Mouse (Mus musculus) hindbrain, postnatal 0 days (tissue): ENCODE measurements at regions not wholly inside any gene's neighbourhood (a gene's known extent, or its start where the extent isn't known, plus 50 kb on each side); places are given as distances from the start of the nearest gene placed in this dataset.

Experiments used
- ATAC-seq: fragments of 200-750 bp; cut with Nextera tagmentation; 2 replicates; pipeline ENCODE4 v1.8.0; 2017; ENCODE audit warnings: mild to moderate bottlenecking, moderate TSS enrichment, moderate library complexity
- DNase-seq: peaks from one replicate; pipeline ENCODE4 v3.0.0-alpha.2; 2015; ENCODE audit warnings: low spot score
- H3K27ac ChIP-seq: fragments of 300-500 bp; sonication (generic); 2 replicates; pipeline ENCODE4 v1.5.1; 2014; ENCODE audit warnings: mild to moderate bottlenecking
- H3K27me3 ChIP-seq: fragments of 300-500 bp; sonication (generic); 2 replicates; pipeline ENCODE4 v1.6.1; 2014; ENCODE audit warnings: low read length, mixed read lengths; ENCODE audit not compliant: insufficient read depth
- H3K36me3 ChIP-seq: fragments of 300-500 bp; sonication (generic); 2 replicates; pipeline ENCODE4 v1.6.1; 2014; ENCODE audit warnings: low read length, mixed read lengths; ENCODE audit not compliant: insufficient read depth
- H3K4me1 ChIP-seq: fragments of 300-500 bp; sonication (generic); 2 replicates; pipeline ENCODE4 v1.6.1; 2014; ENCODE audit warnings: antibody characterized with exemption, low read length, mixed read lengths; ENCODE audit not compliant: insufficient read depth
- H3K4me2 ChIP-seq: fragments of 300-500 bp; sonication (generic); 2 replicates; pipeline ENCODE4 v1.6.1; 2014; ENCODE audit warnings: low read depth, mild to moderate bottlenecking, low read length, moderate library complexity, mixed read lengths
- H3K4me3 ChIP-seq: fragments of 300-500 bp; sonication (generic); 2 replicates; pipeline ENCODE4 v1.5.1; 2014; ENCODE audit warnings: low read length
- H3K9ac ChIP-seq: fragments of 300-500 bp; sonication (generic); replicated peaks from 2 replicates; pipeline ENCODE4 v1.6.1; 2014; ENCODE audit warnings: mild to moderate bottlenecking, low read length, moderate library complexity, mixed read lengths
- H3K9me3 ChIP-seq: fragments of 300-500 bp; sonication (generic); 2 replicates; pipeline ENCODE4 v1.6.1; 2016; ENCODE audit warnings: low read length, mixed read lengths
- CTCF ChIP-seq: IDR thresholded peaks from 2 replicates; pipeline ENCODE4 v1.5.1; 2016; ENCODE audit warnings: antibody characterized with exemption, control low read depth, low read depth
- WGBS: fragments of 180-500 bp; shearing (Covaris S2); extraction: QIAGEN DNeasy Blood & Tissue Kit; methylation state at CpG from one replicate; pipeline ENCODE4 v1.1.7; 2014; 5-methylcytosine and 5-hydroxymethylcytosine counted together

DNA sequence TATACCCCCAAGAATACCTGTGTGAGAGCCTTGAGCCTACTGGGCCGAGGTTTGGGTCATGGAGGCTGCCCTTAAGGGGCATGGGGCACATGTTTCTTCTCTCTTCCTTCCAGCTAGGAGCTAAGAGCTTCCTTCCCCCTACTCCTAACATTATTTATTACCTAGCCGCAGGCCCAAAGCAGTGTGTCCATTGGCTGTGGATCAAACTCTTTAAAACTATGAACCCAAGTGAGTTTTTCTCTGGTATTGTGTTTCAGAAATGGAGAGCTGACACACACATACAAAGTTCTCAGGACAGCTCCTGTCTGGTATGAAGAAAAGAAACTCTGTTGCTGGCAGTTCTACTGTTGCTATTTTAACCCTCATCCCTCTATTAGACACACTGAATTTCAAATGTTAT lies 279.9 kb downstream of the Tbc1d1 start:
- Histone ChIP-seq H3K4me2 (no peak overlapping the region), H3K36me3 (no peaks in the 10 kb centered on the region), H3K9me3 (no peaks in the 10 kb centered on the region), H3K9ac (no peak overlapping the region), H3K27me3 (no peaks in the 10 kb centered on the region), H3K27ac (no peak overlapping the region), H3K4me1 (no peaks in the 10 kb centered on the region), H3K4me3 (no peak overlapping the region)
- 81% methylated on average over 2 of the region's 2 CpGs for WGBS
- DNase-seq (no peak), ATAC-seq (no peak)
- no peak for TF ChIP-seq CTCF

DNA sequence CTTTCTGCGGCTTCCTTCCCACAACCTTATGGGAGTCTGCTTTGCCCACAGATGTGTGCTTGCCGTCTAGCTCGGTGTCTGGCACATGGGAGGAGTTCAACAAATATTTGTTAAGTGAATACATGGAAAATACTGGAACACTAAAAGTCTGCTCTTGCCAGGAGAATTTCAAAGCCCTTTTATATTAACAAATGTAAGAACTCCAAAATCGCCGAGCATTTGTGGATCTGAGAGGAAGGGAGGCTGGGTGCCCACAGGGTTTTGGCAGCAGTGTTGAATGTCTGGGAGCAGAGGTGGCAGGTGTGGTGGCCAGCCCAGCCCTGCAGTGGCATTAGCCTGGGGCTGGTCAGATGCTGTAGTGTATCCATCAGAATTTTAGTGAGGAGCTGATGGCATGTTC lies 281.6 kb downstream of the Tbc1d1 start:
- no peak for TF ChIP-seq CTCF
- Histone ChIP-seq H3K27ac (no peak overlapping the region), H3K4me2 (no peak overlapping the region), H3K9me3 (no peaks in the 10 kb centered on the region), H3K9ac (no peak overlapping the region), H3K4me3 (no peak overlapping the region), H3K27me3 (no peaks in the 10 kb centered on the region), H3K36me3 (no peaks in the 10 kb centered on the region), H3K4me1 (no peaks in the 10 kb centered on the region)
- no peak for DNase-seq
- ATAC-seq, result no peak
- 76% methylated on average over 5 of the region's 5 CpGs for WGBS

DNA sequence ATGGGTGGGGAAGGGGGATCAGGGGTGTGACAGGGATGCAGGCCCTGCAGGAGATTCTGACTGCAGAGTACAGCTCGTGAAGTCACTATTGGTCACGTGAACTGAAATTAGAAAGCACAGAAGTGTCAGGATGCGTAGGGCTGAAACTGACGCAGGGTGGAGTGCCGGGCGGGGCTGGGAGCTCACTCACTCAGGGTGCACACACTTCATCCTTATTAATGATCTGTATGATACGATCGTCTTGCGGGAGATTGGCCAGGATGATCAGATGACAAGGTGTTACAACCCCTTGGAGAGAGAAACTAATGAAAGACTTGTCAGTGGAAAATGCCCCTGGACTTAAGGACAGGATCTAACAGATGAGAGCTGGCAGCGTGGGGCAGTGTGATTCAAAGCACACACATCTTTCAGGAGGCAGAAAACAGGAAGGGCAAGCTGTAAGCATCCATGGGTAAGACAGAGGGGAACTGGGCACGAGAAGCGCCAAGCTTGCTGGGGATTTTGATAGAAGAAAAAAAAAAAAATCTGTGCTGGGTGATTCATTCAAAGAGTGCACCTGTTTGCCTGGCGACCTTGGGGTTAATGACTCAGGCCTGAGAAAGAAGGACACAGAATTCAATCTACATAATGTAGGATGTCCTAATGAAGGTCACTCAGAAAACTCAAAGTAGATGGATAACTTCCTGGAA lies 282.5 kb downstream of the Tbc1d1 start:
- no peak for TF ChIP-seq CTCF
- no peak for DNase-seq
- Histone ChIP-seq H3K27me3 (no peaks in the 10 kb centered on the region), H3K27ac (no peak overlapping the region), H3K4me1 (no peaks in the 10 kb centered on the region), H3K4me3 (no peak overlapping the region), H3K36me3 (no peaks in the 10 kb centered on the region), H3K9me3 (no peaks in the 10 kb centered on the region), H3K4me2 (no peak overlapping the region), H3K9ac (no peak overlapping the region)
- no peak for ATAC-seq
- WGBS, result 83% methylated on average over 13 of the region's 13 CpGs

DNA sequence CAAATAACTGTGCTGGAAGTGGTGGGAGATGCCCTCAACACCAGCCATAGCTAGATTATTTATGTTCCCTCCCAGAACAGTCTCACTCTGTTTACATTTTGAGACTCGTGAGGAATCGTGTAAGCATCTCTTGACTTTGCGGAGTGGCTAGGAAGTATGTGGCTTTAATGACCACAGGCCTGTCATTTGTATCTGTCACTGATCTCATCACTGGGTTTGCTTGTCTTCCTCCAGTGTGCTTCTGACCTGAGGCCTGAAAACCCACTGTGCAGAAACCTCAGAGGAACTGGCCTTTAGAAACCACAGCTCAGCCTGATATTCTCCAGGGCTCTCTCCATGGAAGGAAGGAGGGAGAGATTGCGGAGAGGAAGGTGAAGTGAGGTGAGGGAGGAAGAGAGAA lies 291.7 kb downstream of the Tbc1d1 start:
- DNase-seq, result no peak
- H3K9ac ChIP-seq, result no peak overlapping the region
- no peak for ATAC-seq
- no peak overlapping the region for H3K27ac ChIP-seq
- WGBS, result 86% methylated on average over 4 of the region's 4 CpGs
- H3K27me3 ChIP-seq, result no peaks in the 10 kb centered on the region
- H3K4me1 ChIP-seq, result no peaks in the 10 kb centered on the region
- no peak for TF ChIP-seq CTCF
- no peaks in the 10 kb centered on the region for H3K9me3 ChIP-seq
- no peak overlapping the region for H3K4me3 ChIP-seq
- H3K36me3 ChIP-seq, result no peaks in the 10 kb centered on the region
- no peak overlapping the region for H3K4me2 ChIP-seq

DNA sequence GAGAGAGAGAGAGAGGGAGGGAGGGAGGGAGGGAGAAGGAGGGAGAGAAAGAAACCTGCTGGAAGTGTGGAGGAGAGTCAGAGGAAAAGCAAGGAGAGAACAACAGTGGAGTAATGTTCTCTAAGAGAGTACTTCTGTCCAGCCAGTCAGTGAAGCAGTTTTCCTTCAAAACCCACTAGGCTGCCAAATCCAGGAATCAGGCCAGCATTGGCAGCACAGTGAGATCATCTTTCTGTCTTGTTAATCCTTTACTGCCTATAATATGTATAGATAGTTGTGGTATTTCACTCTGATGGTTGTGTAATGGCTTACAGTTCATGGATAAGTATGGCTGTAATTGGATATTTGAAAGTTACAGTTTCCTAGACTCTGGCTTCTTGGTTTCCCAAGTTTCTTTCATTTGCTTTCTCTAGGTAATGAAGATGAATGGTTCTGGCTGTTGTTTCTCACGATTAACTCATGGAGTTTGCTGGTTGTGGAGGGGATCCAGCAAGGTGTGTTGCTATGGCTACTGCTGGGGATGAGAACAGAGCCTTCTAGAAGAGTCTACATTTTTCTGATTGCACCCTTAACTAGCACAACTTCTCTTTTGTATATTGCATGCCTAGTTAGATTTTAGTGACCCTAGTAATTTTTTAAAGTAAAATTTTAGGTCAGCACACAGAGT lies 296.7 kb downstream of the Tbc1d1 start:
- Histone ChIP-seq H3K4me1 (no peaks in the 10 kb centered on the region), H3K9ac (no peak overlapping the region), H3K27me3 (no peaks in the 10 kb centered on the region), H3K36me3 (no peaks in the 10 kb centered on the region), H3K4me3 (no peak overlapping the region), H3K4me2 (no peak overlapping the region), H3K27ac (no peak overlapping the region), H3K9me3 (no peaks in the 10 kb centered on the region)
- no peak for TF ChIP-seq CTCF
- DNase-seq, result peak; percentile 46
- WGBS, result 8% methylated on average over 1 of the region's 1 CpGs
- peak; percentile 76; the same call in 1 of the 2 replicates for ATAC-seq

DNA sequence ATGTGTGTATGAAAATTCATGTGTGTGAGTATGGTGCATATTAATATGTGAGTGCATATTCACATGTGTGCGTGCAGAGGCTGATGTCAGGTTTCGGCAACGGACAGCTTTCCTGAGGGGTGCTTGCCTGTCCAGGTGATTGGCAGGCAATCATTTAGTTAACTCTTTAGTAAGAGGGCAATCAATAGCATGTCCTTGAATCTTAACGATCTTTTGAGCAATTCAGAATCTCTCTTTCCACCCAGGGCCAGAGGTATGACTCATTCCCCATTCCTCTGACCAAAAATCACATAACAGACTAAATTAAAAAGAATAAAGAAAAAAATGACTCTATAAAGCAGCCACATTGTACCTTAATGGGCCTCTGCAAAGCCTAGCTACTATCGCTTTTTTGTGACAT lies 303.7 kb downstream of the Tbc1d1 start:
- no peak for ATAC-seq
- Histone ChIP-seq H3K9me3 (no peaks in the 10 kb centered on the region), H3K9ac (no peak overlapping the region), H3K27me3 (no peaks in the 10 kb centered on the region), H3K36me3 (no peaks in the 10 kb centered on the region), H3K4me1 (no peaks in the 10 kb centered on the region), H3K27ac (no peak overlapping the region), H3K4me3 (no peak overlapping the region), H3K4me2 (no peak overlapping the region)
- 87% methylated on average over 5 of the region's 5 CpGs for WGBS
- DNase-seq, result no peak
- no peak for TF ChIP-seq CTCF

DNA sequence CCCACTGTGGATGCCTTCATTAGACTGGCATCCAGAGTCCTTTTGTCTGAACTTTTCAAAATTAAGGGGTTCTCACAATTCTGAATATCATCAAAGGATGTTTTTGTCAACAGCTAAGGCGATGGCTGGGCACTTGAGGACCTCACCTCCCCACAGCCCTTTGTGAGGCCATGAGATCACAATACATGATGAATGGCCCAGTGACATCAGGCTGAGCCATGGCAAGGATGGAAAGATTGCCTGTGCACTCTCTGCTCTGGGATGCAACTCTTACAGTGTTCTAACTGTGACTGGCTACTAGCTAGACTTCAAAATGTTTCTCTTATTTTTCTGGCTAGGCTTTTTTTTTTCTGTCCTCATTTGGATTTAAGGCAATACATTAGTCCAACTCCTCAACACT lies 304.8 kb downstream of the Tbc1d1 start:
- no peak for TF ChIP-seq CTCF
- H3K27me3 ChIP-seq, result no peaks in the 10 kb centered on the region
- H3K4me2 ChIP-seq, result no peak overlapping the region
- no peaks in the 10 kb centered on the region for H3K4me1 ChIP-seq
- 67% methylated on average over 1 of the region's 1 CpGs for WGBS
- H3K36me3 ChIP-seq, result no peaks in the 10 kb centered on the region
- H3K27ac ChIP-seq, result no peak overlapping the region
- DNase-seq (no peak), ATAC-seq (no peak)
- H3K9me3 ChIP-seq, result no peaks in the 10 kb centered on the region
- no peak overlapping the region for H3K4me3 ChIP-seq
- H3K9ac ChIP-seq, result no peak overlapping the region
